Mouse (Mus musculus): ENCODE measurements around the gene Lamtor2. TPM values are rescaled to one million over a fixed set of nuclear protein-coding genes. Genes with fewer than 3 reads are reported as not detected.

Lamtor2 gene
- total and polyA plus RNA-seq, 3 experiments = 125 to 188 TPM; not detected in 1

DNA sequence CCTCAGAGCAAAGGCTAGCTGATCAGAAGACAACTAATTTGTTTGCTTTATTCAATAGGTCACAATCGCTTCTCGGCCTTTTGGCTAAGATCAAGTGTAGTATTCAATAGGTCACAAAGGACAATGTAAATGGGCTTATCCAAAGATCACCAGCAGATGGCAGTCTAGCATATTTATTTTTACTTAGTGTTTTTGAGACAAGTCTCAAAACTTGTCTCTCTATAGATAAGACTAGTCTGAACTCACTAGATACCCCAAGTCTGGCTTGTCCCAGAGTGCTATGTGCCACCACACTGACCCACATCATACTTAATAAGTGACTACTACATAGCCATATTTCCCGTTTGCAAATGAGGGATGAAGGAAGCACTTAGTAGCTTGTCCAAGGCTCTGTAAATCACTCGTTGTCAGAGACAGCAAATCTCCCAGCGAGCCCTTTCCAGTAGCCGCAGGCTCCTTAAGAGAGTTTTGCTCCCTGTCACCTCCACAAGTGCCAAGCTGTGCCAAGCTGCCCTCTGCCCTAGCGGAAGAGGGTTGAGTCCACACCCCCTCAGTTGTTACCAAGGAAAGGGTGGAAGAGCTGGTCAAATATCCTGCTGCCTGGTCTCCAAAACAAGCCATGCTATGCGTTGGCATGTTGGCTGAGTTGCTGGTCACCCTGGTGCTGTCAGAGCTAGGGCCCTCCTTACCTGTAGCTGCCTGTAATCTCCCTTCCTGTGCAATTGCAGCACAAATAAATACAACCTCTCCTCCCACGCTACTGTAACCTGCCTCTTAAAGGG, 39.3 kb upstream of the Lamtor2 start (continued):
- TF ChIP-seq USF1 (IDR thresholded peaks at IDR 0.05; ENCODE audit: low read depth, low read length) = no peak
- peak; percentile 56 for TF ChIP-seq HCFC1 (IDR thresholded peaks at IDR 0.05; ENCODE audit: low read depth, low read length)

DNA sequence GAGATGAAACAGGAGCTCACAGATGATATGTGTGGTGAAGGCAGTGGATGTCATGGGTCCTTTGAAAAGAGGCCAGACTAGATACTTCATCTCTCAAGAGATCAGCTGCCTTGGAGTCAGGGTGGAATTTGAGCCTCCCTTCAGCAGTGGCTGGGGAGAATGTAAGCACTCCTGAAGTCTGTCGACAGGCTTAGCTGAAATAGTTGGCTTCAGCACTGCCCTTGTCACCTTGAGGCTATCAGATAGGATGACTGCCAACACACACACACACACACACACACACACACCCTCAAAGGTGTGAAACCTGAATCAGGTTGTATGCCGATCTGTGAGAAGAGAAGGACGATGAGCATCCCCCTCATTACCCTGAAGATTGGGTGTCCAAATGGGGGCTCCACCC, 38.2 kb upstream of the Lamtor2 start:
- Histone ChIP-seq H3K9ac (ENCODE audit: control insufficient read depth, low read depth, low read length, poor library complexity, severe bottlenecking) (no peak overlapping the region), H3K27ac (ENCODE audit: control insufficient read depth, low read depth, low read length) (no peak overlapping the region), H3K9me3 (replicated peaks; ENCODE audit: insufficient read depth, low read length) (no peaks in the 10 kb centered on the region), H3K27me3 (ENCODE audit: control insufficient read depth in 1 of 2, insufficient read depth in 2 of 2, low read length in 2 of 2) (no peaks in the 10 kb centered on the region), H3K36me3 (ENCODE audit: control insufficient read depth in 1 of 2, insufficient read depth in 2 of 2, low read length in 2 of 2) (peaks cover 4 to 11% of the 10 kb centered on the region in 2 experiments), H3K4me1 (ENCODE audit: control insufficient read depth in 1 of 2, insufficient read depth in 2 of 2, low read length in 2 of 2) (peaks cover 0 to 20% of the 10 kb centered on the region in 2 experiments; a peak in 2 of 4 replicates), H3K4me3 (ENCODE audit: control insufficient read depth in 1 of 2, insufficient read depth in 1 of 2, low read depth in 2 of 2, low read length in 2 of 2) (no peak overlapping the region), H3K79me2 (ENCODE audit: control insufficient read depth, insufficient read depth, low read length, poor library complexity) (no peaks in the 10 kb centered on the region; the same call in 1 of the 2 replicates)
- DNase-seq (ENCODE audit: low read depth, low spot score) = no peak
- TF ChIP-seq SMC3 (IDR thresholded peaks at IDR 0.05; ENCODE audit: low read depth, low read length) = 0 out of 2 replicates have a peak, but pooled peaks have one; percentile 1
- TF ChIP-seq MEF2A (IDR thresholded peaks at IDR 0.05; ENCODE audit: extremely low read depth, insufficient replicate concordance, low read depth, low read length, poor library complexity, severe bottlenecking) = no peak
- TF ChIP-seq GATA1 (IDR thresholded peaks at IDR 0.05; ENCODE audit: low read depth, low read length) = 0 out of 2 replicates have a peak, but pooled peaks have one; percentile 38
- TF ChIP-seq USF1 (IDR thresholded peaks at IDR 0.05; ENCODE audit: low read depth, low read length) = no peak

DNA sequence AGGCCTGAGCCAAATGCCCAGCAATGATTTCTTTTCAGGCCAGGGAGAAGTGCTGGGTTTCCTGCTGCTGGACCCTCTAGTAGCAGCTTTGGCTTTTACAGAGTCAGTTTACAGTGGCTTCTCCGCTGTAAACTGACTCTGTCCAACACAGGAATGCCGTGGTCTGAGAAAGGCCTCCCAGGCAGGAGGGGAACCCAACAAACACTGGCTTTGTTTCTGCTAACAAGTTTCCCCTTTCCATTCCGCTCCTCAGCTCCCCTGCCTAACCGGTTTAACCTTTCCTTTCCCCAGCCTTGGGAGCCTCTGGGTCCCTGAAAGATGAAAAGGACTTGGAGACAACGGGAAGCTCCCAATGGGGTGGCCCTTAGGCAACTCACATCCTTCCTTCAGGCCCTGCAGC, 37.4 kb upstream of the Lamtor2 start:
- Histone ChIP-seq H3K36me3 (ENCODE audit: control insufficient read depth in 1 of 2, insufficient read depth in 2 of 2, low read length in 2 of 2) (peaks cover 4 to 13% of the 10 kb centered on the region in 2 experiments), H3K27ac (ENCODE audit: control insufficient read depth, low read depth, low read length) (no peak overlapping the region), H3K4me3 (ENCODE audit: control insufficient read depth in 1 of 2, insufficient read depth in 1 of 2, low read depth in 2 of 2, low read length in 2 of 2) (no peak overlapping the region), H3K4me1 (ENCODE audit: control insufficient read depth in 1 of 2, insufficient read depth in 2 of 2, low read length in 2 of 2) (peaks cover 0 to 20% of the 10 kb centered on the region in 2 experiments; a peak in 2 of 4 replicates), H3K9me3 (replicated peaks; ENCODE audit: insufficient read depth, low read length) (no peaks in the 10 kb centered on the region), H3K79me2 (ENCODE audit: control insufficient read depth, insufficient read depth, low read length, poor library complexity) (no peaks in the 10 kb centered on the region; the same call in 1 of the 2 replicates), H3K9ac (ENCODE audit: control insufficient read depth, low read depth, low read length, poor library complexity, severe bottlenecking) (no peak overlapping the region), H3K27me3 (ENCODE audit: control insufficient read depth in 1 of 2, insufficient read depth in 2 of 2, low read length in 2 of 2) (no peaks in the 10 kb centered on the region)
- DNase-seq (ENCODE audit: low read depth, low spot score) = no peak
- TF ChIP-seq SMC3 (IDR thresholded peaks at IDR 0.05; ENCODE audit: low read depth, low read length) = no peak

DNA sequence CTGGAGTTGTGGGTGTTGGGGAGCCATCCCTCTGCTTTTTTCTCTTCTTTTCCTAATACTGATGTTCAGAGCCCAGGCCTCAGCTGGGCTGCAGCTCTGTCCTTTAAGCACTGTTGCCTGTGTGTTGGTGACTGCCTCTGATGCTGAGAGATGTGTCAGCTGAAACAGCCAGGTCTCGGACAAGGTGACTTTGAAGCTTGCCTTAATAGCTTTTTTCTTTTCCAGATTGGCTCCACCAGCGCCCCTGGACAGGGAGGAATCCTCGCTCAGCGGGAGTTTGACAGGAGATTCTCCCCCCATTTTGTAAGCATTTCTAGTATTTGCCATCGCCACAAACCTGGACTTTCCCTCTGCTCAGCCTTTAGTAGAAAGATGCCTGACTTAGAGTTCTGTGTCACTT, 33.8 kb upstream of the Lamtor2 start:
- Histone ChIP-seq H3K4me1 (ENCODE audit: control insufficient read depth in 1 of 2, insufficient read depth in 2 of 2, low read length in 2 of 2) (0 out of 4 replicates have a peak, but pooled peaks cover 0 to 1% of the 10 kb centered on the region in 2 experiments), H3K4me3 (ENCODE audit: control insufficient read depth in 1 of 2, insufficient read depth in 1 of 2, low read depth in 2 of 2, low read length in 2 of 2) (no peak overlapping the region), H3K27ac (ENCODE audit: control insufficient read depth, low read depth, low read length) (no peak overlapping the region), H3K79me2 (ENCODE audit: control insufficient read depth, insufficient read depth, low read length, poor library complexity) (peaks cover 2% of the 10 kb centered on the region; the same call in 1 of the 2 replicates), H3K36me3 (ENCODE audit: control insufficient read depth in 1 of 2, insufficient read depth in 2 of 2, low read length in 2 of 2) (peaks cover 0 to 25% of the 10 kb centered on the region in 2 experiments; a peak in 2 of 4 replicates), H3K9me3 (replicated peaks; ENCODE audit: insufficient read depth, low read length) (no peaks in the 10 kb centered on the region), H3K9ac (ENCODE audit: control insufficient read depth, low read depth, low read length, poor library complexity, severe bottlenecking) (no peak overlapping the region), H3K27me3 (ENCODE audit: control insufficient read depth in 1 of 2, insufficient read depth in 2 of 2, low read length in 2 of 2) (no peaks in the 10 kb centered on the region)
- DNase-seq (ENCODE audit: low read depth, low spot score) = no peak
- TF ChIP-seq NELFE (IDR thresholded peaks at IDR 0.05; ENCODE audit: low read depth, low read length) = no peak
- TF ChIP-seq UBTF (IDR thresholded peaks at IDR 0.05; ENCODE audit: borderline replicate concordance, insufficient read depth, low read depth, low read length) = no peak
- TF ChIP-seq RCOR1 (IDR thresholded peaks at IDR 0.05; ENCODE audit: low read depth, low read length) = no peak
- no peak for TF ChIP-seq MAZ (IDR thresholded peaks at IDR 0.05; ENCODE audit: low read depth, low read length)
- no peak for TF ChIP-seq ZMIZ1 (IDR thresholded peaks at IDR 0.05; ENCODE audit: low read depth, low read length)
- TF ChIP-seq SMC3 (IDR thresholded peaks at IDR 0.05; ENCODE audit: low read depth, low read length) = no peak
- no peak for TF ChIP-seq ELF1 (IDR thresholded peaks at IDR 0.05; ENCODE audit: low read depth, low read length)
- TF ChIP-seq EP300 (IDR thresholded peaks at IDR 0.05; ENCODE audit: low read depth in 1 of 2, low read length in 2 of 2) = no peak
- TF ChIP-seq POLR2AphosphoS2 (IDR thresholded peaks at IDR 0.05; ENCODE audit: low read length) = no peak
- no peak for TF ChIP-seq GATA1 (IDR thresholded peaks at IDR 0.05; ENCODE audit: low read depth, low read length)
- no peak for TF ChIP-seq MAFK (IDR thresholded peaks at IDR 0.05; ENCODE audit: borderline replicate concordance, low read depth, low read length)
- TF ChIP-seq ZNF384 (IDR thresholded peaks at IDR 0.05; ENCODE audit: low read depth, low read length) = no peak
- no peak for TF ChIP-seq TAL1 (IDR thresholded peaks at IDR 0.05; ENCODE audit: low read length)
- no peak for TF ChIP-seq E2F4 (IDR thresholded peaks at IDR 0.05; ENCODE audit: borderline replicate concordance, low read depth, low read length)
- TF ChIP-seq BHLHE40 (IDR thresholded peaks at IDR 0.05; ENCODE audit: borderline replicate concordance, low read depth, low read length) = no peak
- TF ChIP-seq ETS1 (IDR thresholded peaks at IDR 0.05; ENCODE audit: low read depth, low read length) = no peak
- TF ChIP-seq TBP (IDR thresholded peaks at IDR 0.05; ENCODE audit: low read depth, low read length) = no peak
- TF ChIP-seq MYC (IDR thresholded peaks at IDR 0.05; ENCODE audit: low read depth, low read length) = no peak
- TF ChIP-seq HCFC1 (IDR thresholded peaks at IDR 0.05; ENCODE audit: low read depth, low read length) = no peak

Data from MEL (cell line).